In genomic region chr11:90059241-90059640, GRCm38 (mm10) we compare ENCODE assay signal across 23 mouse cellular contexts. TPM values are rescaled to one million over a fixed set of nuclear protein-coding genes. Genes with fewer than 3 reads are reported as not detected.
DNase-seq lines count a peak whose midpoint lies in the region; ATAC-seq and TF ChIP-seq lines count a peak whose summit lies in the region.
"Had no signal": no experiment of that assay in that cellular context is flagged by ENCODE, and none has a peak within 500 bp of the region (broad histone marks: within the 10 kb centered on the region; RNA-seq: fewer than 3 reads in every experiment).

No protein-coding gene starts in this region.

- H3K27me3 ChIP-seq in intestine, postnatal 0 days (replicated peaks; ENCODE audit: control insufficient read depth, insufficient read depth, low read length) = no peaks in the 10 kb centered on the region
- H3K27me3 ChIP-seq in intestine, embryonic 16.5 days (replicated peaks; ENCODE audit: control insufficient read depth, insufficient read depth, low read length) = no peaks in the 10 kb centered on the region
- H3K27me3 ChIP-seq in E14TG2a.4 (ENCODE audit: insufficient read depth, low read length) = no peaks in the 10 kb centered on the region
- H3K27me3 ChIP-seq in midbrain, postnatal 0 days (ENCODE audit: insufficient read depth, low read length) = no peaks in the 10 kb centered on the region
- H3K27me3 ChIP-seq: embryonic facial prominence, embryonic 15.5 days; intestine, embryonic 15.5 days had no signal

- ATAC-seq in intestine, postnatal 0 days = no peak
- ATAC-seq in intestine, embryonic 16.5 days = no peak
- no peak for ATAC-seq in midbrain, postnatal 0 days (ENCODE audit: low FRiP score)
- ATAC-seq: CD4-positive, CD25-positive, alpha-beta regulatory T cell, adult 4 months; forebrain, embryonic 14.5 days; intestine, embryonic 15.5 days had no signal

- 0 out of 2 replicates have a peak, but pooled peaks cover 4% of the 10 kb centered on the region for H3K9me3 ChIP-seq in intestine, postnatal 0 days (ENCODE audit: control insufficient read depth)
- H3K9me3 ChIP-seq in intestine, embryonic 16.5 days (ENCODE audit: control insufficient read depth, low read length) = no peaks in the 10 kb centered on the region
- no peaks in the 10 kb centered on the region for H3K9me3 ChIP-seq in E14TG2a.4 (ENCODE audit: low read length)
- H3K9me3 ChIP-seq in midbrain, postnatal 0 days (ENCODE audit: low read length) = no peaks in the 10 kb centered on the region
- H3K9me3 ChIP-seq: forebrain, embryonic 10.5 days; intestine, embryonic 15.5 days had no signal

- peak; percentile 10; the same call in 1 of the 2 replicates for TF ChIP-seq CTCF in gastrocnemius, adult 2 months (IDR thresholded peaks at IDR 0.05)
- 0 out of 2 replicates have a peak, but pooled peaks have one; percentile 2 for TF ChIP-seq CTCF in intestine, postnatal 0 days (IDR thresholded peaks at IDR 0.05; ENCODE audit: low read depth)
- peak; percentile 51 for TF ChIP-seq CTCF in E14TG2a.4 (conservative IDR thresholded peaks at IDR 0.05; ENCODE audit: low read length)
- TF ChIP-seq CTCF in midbrain, postnatal 0 days (IDR thresholded peaks at IDR 0.05) = no peak

- no peaks in the 10 kb centered on the region for H3K4me1 ChIP-seq in intestine, postnatal 0 days (replicated peaks; ENCODE audit: control insufficient read depth, insufficient read depth, low read length)
- peaks cover 4% of the 10 kb centered on the region; the same call in 1 of the 2 replicates for H3K4me1 ChIP-seq in intestine, embryonic 16.5 days (ENCODE audit: control insufficient read depth, insufficient read depth, low read length)
- H3K4me1 ChIP-seq in E14TG2a.4 (replicated peaks; ENCODE audit: low read depth, low read length) = no peaks in the 10 kb centered on the region
- H3K4me1 ChIP-seq in midbrain, postnatal 0 days (ENCODE audit: insufficient read depth, low read length) = no peaks in the 10 kb centered on the region
- H3K4me1 ChIP-seq: hindbrain, embryonic 10.5 days had no signal

- H3K27ac ChIP-seq in gastrocnemius, adult 2 months = no peak overlapping the region
- H3K27ac ChIP-seq in intestine, postnatal 0 days (ENCODE audit: low read depth, low read length) = no peak overlapping the region
- H3K27ac ChIP-seq in intestine, embryonic 16.5 days (ENCODE audit: low read length) = no peak overlapping the region
- H3K27ac ChIP-seq in midbrain, postnatal 0 days (ENCODE audit: low read depth, low read length) = no peak overlapping the region
- H3K27ac ChIP-seq: embryonic facial prominence, embryonic 15.5 days; forebrain, embryonic 10.5 days; hindbrain, embryonic 10.5 days; hindbrain, embryonic 14.5 days; intestine, embryonic 15.5 days had no signal

- intact Hi-C loops in gastrocnemius, adult 2 months (cut with DNase I) = no loop called here

- no peak for DNase-seq in gastrocnemius, adult 2 months
- no peak for DNase-seq in gastrocnemius, postnatal 10 days
- DNase-seq in R1 (ENCODE audit: low read depth, low spot score) (peak; percentile 11), MN1 (ENCODE audit: low spot score) (no peak)
- DNase-seq in midbrain, postnatal 0 days (ENCODE audit: low spot score) = no peak
- DNase-seq: adrenal gland, adult 8-10 months; adrenal gland, postnatal 36 days; B cell, adult 2 months; cerebellum, adult 8-10 months; cerebellum, postnatal 14 days; embryo, embryonic 11 days; heart, postnatal 14 days had no signal

- H3K4me3 ChIP-seq in gastrocnemius, adult 2 months = no peak overlapping the region
- H3K4me3 ChIP-seq in intestine, postnatal 0 days (ENCODE audit: low read depth, low read length) = no peak overlapping the region
- H3K4me3 ChIP-seq in intestine, embryonic 16.5 days (ENCODE audit: low read length) = no peak overlapping the region
- H3K4me3 ChIP-seq in E14TG2a.4 (replicated peaks; ENCODE audit: low read length) = no peak overlapping the region
- H3K4me3 ChIP-seq in midbrain, postnatal 0 days (ENCODE audit: low read depth, low read length) = no peak overlapping the region
- H3K4me3 ChIP-seq: embryonic facial prominence, embryonic 15.5 days; erythroblast, embryonic 14.5 days; forebrain, embryonic 10.5 days; hindbrain, embryonic 10.5 days; intestine, embryonic 15.5 days had no signal

- H3K9ac ChIP-seq in intestine, postnatal 0 days (ENCODE audit: low read depth, low read length) = no peak overlapping the region
- no peak overlapping the region for H3K9ac ChIP-seq in intestine, embryonic 16.5 days (ENCODE audit: low read depth, low read length)
- no peak overlapping the region for H3K9ac ChIP-seq in midbrain, postnatal 0 days (replicated peaks; ENCODE audit: low read length, poor library complexity, severe bottlenecking)
- H3K9ac ChIP-seq: embryonic facial prominence, embryonic 15.5 days; hindbrain, embryonic 14.5 days; intestine, embryonic 15.5 days had no signal

- H3K4me2 ChIP-seq in intestine, postnatal 0 days (replicated peaks; ENCODE audit: low read depth) = no peak overlapping the region
- no peak overlapping the region for H3K4me2 ChIP-seq in intestine, embryonic 16.5 days (ENCODE audit: low read depth, low read length)
- no peak overlapping the region for H3K4me2 ChIP-seq in midbrain, postnatal 0 days (ENCODE audit: low read depth, low read length, poor library complexity, severe bottlenecking)
- H3K4me2 ChIP-seq: embryonic facial prominence, embryonic 15.5 days; hindbrain, embryonic 14.5 days; intestine, embryonic 15.5 days had no signal

- no peaks in the 10 kb centered on the region for H3K36me3 ChIP-seq in intestine, postnatal 0 days (ENCODE audit: control insufficient read depth, insufficient read depth)
- H3K36me3 ChIP-seq in intestine, embryonic 16.5 days (ENCODE audit: control insufficient read depth, insufficient read depth, low read length) = no peaks in the 10 kb centered on the region
- H3K36me3 ChIP-seq in E14TG2a.4 (ENCODE audit: insufficient read depth, low read length) = no peaks in the 10 kb centered on the region
- H3K36me3 ChIP-seq in midbrain, postnatal 0 days (ENCODE audit: insufficient read depth, low read length) = no peaks in the 10 kb centered on the region
- H3K36me3 ChIP-seq: embryonic facial prominence, embryonic 15.5 days; forebrain, embryonic 10.5 days; hindbrain, embryonic 10.5 days; intestine, embryonic 15.5 days had no signal

RNA-seq across cellular contexts. Expression of gene Tmem100, which starts 29.1 kb away (rescaled TPM):
- total RNA-seq in gastrocnemius, adult 2 months (2021) = 10 to 100 TPM in 1 of 2 experiments, 1 to 10 TPM in 1; 7.4 to 19.2 TPM
- 10 to 100 TPM; 19.2 to 22.5 TPM for total RNA-seq in gastrocnemius, postnatal 10 days (2021)
- polyA plus RNA-seq in intestine, postnatal 0 days (2015; fragmentation: Nextera tagmentation; extraction: Ambion mirVana) = 11.0 and 11.4 TPM in 2 replicates
- 13.1 and 13.4 TPM in 2 replicates for polyA plus RNA-seq in intestine, embryonic 16.5 days (2015; fragmentation: Nextera tagmentation; extraction: Ambion mirVana)
- 7.1 and 9.6 TPM in 2 replicates for total RNA-seq in midbrain, postnatal 0 days (2014; rRNA removed)
- 12.5 and 15.0 TPM in 2 replicates for polyA plus RNA-seq in midbrain, postnatal 0 days (2015; fragmentation: Nextera tagmentation; extraction: Ambion mirVana)
- polyA plus RNA-seq: CD4-positive, CD25-positive, alpha-beta regulatory T cell, adult 4 months; erythroblast, embryonic 14.5 days had no signal

RNA-seq across cellular contexts. Expression of gene Pctp, which starts 56.5 kb away (rescaled TPM):
- total RNA-seq in gastrocnemius, adult 2 months (2021) = 1 to 10 TPM; 2.8 to 4.0 TPM
- 1 to 10 TPM; 2.3 to 3.1 TPM for total RNA-seq in gastrocnemius, postnatal 10 days (2021)
- polyA plus RNA-seq in intestine, postnatal 0 days (2015; fragmentation: Nextera tagmentation; extraction: Ambion mirVana) = 10.5 TPM in 2 replicates
- polyA plus RNA-seq in intestine, embryonic 16.5 days (2015; fragmentation: Nextera tagmentation; extraction: Ambion mirVana) = 24.5 and 25.4 TPM in 2 replicates
- 0.60 and 0.66 TPM in 2 replicates for total RNA-seq in midbrain, postnatal 0 days (2014; rRNA removed)
- polyA plus RNA-seq in midbrain, postnatal 0 days (2015; fragmentation: Nextera tagmentation; extraction: Ambion mirVana) = 0.85 and 0.88 TPM in 2 replicates
